Mouse (Mus musculus) leukemia stem cell, adult 10-12 weeks (primary cell): Measurements from ENCODE around the gene Ccdc124. TPM values are rescaled to one million over a fixed set of nuclear protein-coding genes. Genes with fewer than 3 reads are reported as not detected.

Experiments
- polyA plus RNA-seq: library from polyadenylated mRNA; stranded (reverse); fragments of >175 nt; gene quantifications from 2 replicates; pipeline ENCODE4 v1.2.3, GENCODE M21; 2012; ENCODE audit warnings: low replicate concordance

The Ccdc124 gene
- polyA plus RNA-seq = 106 and 109 TPM in 2 replicates

GRCm38 (mm10) chr8:70873364-70873985 lies at the start of gene Ccdc124:
Ccdc124 (minus strand) TSS chr8:70873935.

GRCm38 (mm10) chr8:70905831-70906736 lies 32.3 kb upstream of the Ccdc124 start, which contains the start of gene Map1s:
Map1s (plus strand) TSS chr8:70905932.

GRCm38 (mm10) chr8:70897021-70897680 lies 23.4 kb upstream of the Ccdc124 start, which contains the start of gene Rpl18a:
Rpl18a (minus strand) TSS chr8:70897412.

GRCm38 (mm10) chr8:70892022-70892895 lies 18.5 kb upstream of the Ccdc124 start, which contains the start of gene Slc5a5:
Slc5a5 (minus strand) TSS chr8:70892757.

GRCm38 (mm10) chr8:70862824-70863641 lies 10.7 kb downstream of the Ccdc124 start, which contains the start of gene Kcnn1:
Kcnn1 (minus strand) TSS chr8:70863258.

GRCm38 (mm10) chr8:70839408-70840351 lies 34.1 kb downstream of the Ccdc124 start, which contains the start of gene Arrdc2:
Arrdc2 (minus strand) TSS chr8:70839720.

Other genes starting within 250 kb of the Ccdc124 start
- gene Gdf15, start 241.5 kb downstream of the Ccdc124 start, polyA plus RNA-seq = 8.6 and 17.1 TPM in 2 replicates
- gene Pgpep1, start 213.5 kb downstream of the Ccdc124 start, polyA plus RNA-seq = 3.0 and 4.7 TPM in 2 replicates
- gene Lsm4, start 200.7 kb downstream of the Ccdc124 start, polyA plus RNA-seq = 259 and 742 TPM in 2 replicates
- gene Jund, start 175.0 kb downstream of the Ccdc124 start, polyA plus RNA-seq = 585 and 1,357 TPM in 2 replicates
- not detected in 2 replicates for gene Iqcn, start 170.5 kb downstream of the Ccdc124 start, polyA plus RNA-seq
- not detected in 2 replicates for gene Gm3336, start 155.4 kb downstream of the Ccdc124 start, polyA plus RNA-seq
- 0.76 and 0.99 TPM in 2 replicates for gene Pde4c, start 150.2 kb downstream of the Ccdc124 start, polyA plus RNA-seq
- 20.7 and 31.8 TPM in 2 replicates for gene Rab3a, start 119.3 kb downstream of the Ccdc124 start, polyA plus RNA-seq
- 124 and 154 TPM in 2 replicates for gene Mpv17l2, start 113.0 kb downstream of the Ccdc124 start, polyA plus RNA-seq
- 120 and 128 TPM in 2 replicates for gene Pik3r2, start 97.2 kb downstream of the Ccdc124 start, polyA plus RNA-seq
- gene Mast3, start 68.9 kb downstream of the Ccdc124 start, polyA plus RNA-seq = 318 and 530 TPM in 2 replicates
- 1.1 and 2.2 TPM in 2 replicates for gene Il12rb1, start 65.5 kb downstream of the Ccdc124 start, polyA plus RNA-seq
- 99.3 and 171 TPM in 2 replicates for gene Arrdc2, start 34.2 kb downstream of the Ccdc124 start, polyA plus RNA-seq
- gene Kcnn1, start 10.7 kb downstream of the Ccdc124 start, polyA plus RNA-seq = 1.7 and 1.9 TPM in 2 replicates
- 0.40 and 0.42 TPM in 2 replicates for gene Slc5a5, start 18.8 kb upstream of the Ccdc124 start, polyA plus RNA-seq
- gene Rpl18a, start 23.5 kb upstream of the Ccdc124 start, polyA plus RNA-seq = 810 and 4,309 TPM in 2 replicates
- gene Map1s, start 32.0 kb upstream of the Ccdc124 start, polyA plus RNA-seq = 110 and 117 TPM in 2 replicates